Mouse (Mus musculus) erythroblast, embryonic 14.5 days (primary cell): Measurements from ENCODE around the gene Ccdc183. TPM values are rescaled to one million over a fixed set of nuclear protein-coding genes. Genes with fewer than 3 reads are reported as not detected.

Experiments
- H3K27me3 ChIP-seq: 2 replicates; pipeline ENCODE4 v1.6.1; 2012; ENCODE audit warnings: inconsistent platforms; ENCODE audit not compliant: control insufficient read depth
- H3K36me3 ChIP-seq: 2 replicates; pipeline ENCODE4 v1.6.1; 2012; ENCODE audit warnings: mild to moderate bottlenecking, inconsistent platforms; ENCODE audit not compliant: control insufficient read depth
- H3K4me1 ChIP-seq: 2 replicates; pipeline ENCODE4 v1.6.1; 2012; ENCODE audit warnings: inconsistent platforms; ENCODE audit not compliant: control insufficient read depth
- H3K4me3 ChIP-seq: replicated peaks from 2 replicates; pipeline ENCODE3; 2012; ENCODE audit warnings: moderate library complexity, mild to moderate bottlenecking, inconsistent platforms
- H3K9me3 ChIP-seq: 2 replicates; pipeline ENCODE4 v1.6.1; 2012; ENCODE audit warnings: low read length, inconsistent platforms, mixed read lengths; ENCODE audit not compliant: control insufficient read depth
- GATA1 ChIP-seq: IDR thresholded peaks from 2 replicates; pipeline ENCODE4 v1.6.1; 2012; ENCODE audit warnings: low read length, inconsistent platforms, mixed read lengths
- TAL1 ChIP-seq: IDR thresholded peaks from 3 replicates; pipeline ENCODE4 v1.6.1; 2012; ENCODE audit warnings: low read length, inconsistent platforms, mixed read lengths
- polyA plus RNA-seq: library from polyadenylated mRNA; stranded (reverse); fragments of >175 nt; gene quantifications from 2 replicates; pipeline ENCODE4 v1.2.3, GENCODE M21; 2012

Ccdc183 gene
- polyA plus RNA-seq, 1 experiment = not detected

DNA sequence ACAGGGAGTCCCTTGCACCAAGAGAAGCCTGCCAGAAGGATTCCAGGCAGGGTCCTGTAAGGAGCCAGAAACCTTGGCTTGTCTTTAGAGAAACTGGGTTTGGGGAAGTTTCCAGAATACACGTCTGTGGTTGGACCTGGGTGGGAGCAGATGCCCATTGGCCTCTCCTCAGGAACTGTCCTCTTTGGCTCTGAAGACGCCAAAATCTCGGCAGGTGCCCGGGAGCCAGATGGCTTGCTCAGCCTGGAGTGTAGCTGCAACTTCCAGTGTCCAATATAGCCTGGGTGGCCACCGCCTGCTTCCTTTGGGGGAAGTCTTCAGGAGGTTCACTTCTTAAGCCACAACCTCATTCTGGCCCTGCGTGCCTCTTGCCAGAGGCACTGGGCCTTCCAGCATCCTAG lies 35.6 kb downstream of the Ccdc183 start:
- TF ChIP-seq GATA1 (no peak), TAL1 (no peak)
- Histone ChIP-seq H3K4me3 (no peak overlapping the region), H3K4me1 (peaks cover 30% of the 10 kb centered on the region), H3K36me3 (peaks cover 38% of the 10 kb centered on the region), H3K9me3 (peaks cover 25% of the 10 kb centered on the region), H3K27me3 (peaks cover 46% of the 10 kb centered on the region)

- TF ChIP-seq TAL1 = no peak
- TF ChIP-seq GATA1 = no peak
- peaks cover 33% of the 10 kb centered on the region for H3K36me3 ChIP-seq
- H3K4me3 ChIP-seq = no peak within 1 kb of the TSS
- peaks cover 30% of the 10 kb centered on the region for H3K4me1 ChIP-seq
- peaks cover 27% of the 10 kb centered on the region for H3K9me3 ChIP-seq
- peaks cover 51% of the 10 kb centered on the region for H3K27me3 ChIP-seq
Measured at GRCm38 (mm10) chr2:25581294-25581864, 36.1 kb downstream of the Ccdc183 start, which contains the start of gene Ajm1. Ajm1 (minus strand) TSS chr2:25581757.

GRCm38 (mm10) chr2:25580621-25581101 lies 36.8 kb downstream of the Ccdc183 start:
- peaks cover 30% of the 10 kb centered on the region for H3K36me3 ChIP-seq
- H3K4me1 ChIP-seq = peaks cover 35% of the 10 kb centered on the region
- H3K27me3 ChIP-seq = peaks cover 58% of the 10 kb centered on the region
- H3K4me3 ChIP-seq = no peak overlapping the region
- H3K9me3 ChIP-seq = peaks cover 27% of the 10 kb centered on the region
- no peak for TF ChIP-seq TAL1
- no peak for TF ChIP-seq GATA1

- H3K4me1 ChIP-seq = peaks cover 42% of the 10 kb centered on the region
- H3K36me3 ChIP-seq = peaks cover 23% of the 10 kb centered on the region
- peaks cover 63% of the 10 kb centered on the region for H3K27me3 ChIP-seq
- peaks cover 27% of the 10 kb centered on the region for H3K9me3 ChIP-seq
- TF ChIP-seq TAL1 (no peak), GATA1 (no peak)
- no peak overlapping the region for H3K4me3 ChIP-seq
Measured at GRCm38 (mm10) chr2:25579737-25580460, 37.6 kb downstream of the Ccdc183 start.

GRCm38 (mm10) chr2:25578796-25579736 lies 38.4 kb downstream of the Ccdc183 start:
- Histone ChIP-seq H3K4me1 (peaks cover 50% of the 10 kb centered on the region), H3K36me3 (peaks cover 14% of the 10 kb centered on the region), H3K4me3 (no peak overlapping the region), H3K9me3 (peaks cover 27% of the 10 kb centered on the region), H3K27me3 (peaks cover 64% of the 10 kb centered on the region)
- no peak for TF ChIP-seq TAL1
- TF ChIP-seq GATA1 = no peak

GRCm38 (mm10) chr2:25577951-25578795 lies 39.3 kb downstream of the Ccdc183 start:
- Histone ChIP-seq H3K9me3 (peaks cover 27% of the 10 kb centered on the region), H3K4me3 (no peak overlapping the region), H3K27me3 (peaks cover 64% of the 10 kb centered on the region), H3K4me1 (peaks cover 59% of the 10 kb centered on the region), H3K36me3 (peaks cover 5% of the 10 kb centered on the region)
- no peak for TF ChIP-seq TAL1

- peaks cover 59% of the 10 kb centered on the region for H3K4me1 ChIP-seq
- peaks cover 27% of the 10 kb centered on the region for H3K9me3 ChIP-seq
- no peak overlapping the region for H3K4me3 ChIP-seq
- no peaks in the 10 kb centered on the region; the same call in 1 of the 2 replicates for H3K36me3 ChIP-seq
- H3K27me3 ChIP-seq = peaks cover 64% of the 10 kb centered on the region
- TF ChIP-seq TAL1 (no peak), GATA1 (no peak)
Measured at GRCm38 (mm10) chr2:25576965-25577891, 40.2 kb downstream of the Ccdc183 start.
